Mouse (Mus musculus): Measurements from ENCODE around the gene Kat14.

- TF ChIP-seq CTCF (IDR thresholded peaks at IDR 0.05; ENCODE audit: borderline replicate concordance, control insufficient read depth, extremely low read depth, insufficient read depth, low read length, poor library complexity) (no peak), POLR2A (IDR thresholded peaks at IDR 0.05; ENCODE audit: control insufficient read depth, extremely low read depth, insufficient read depth, low read length, poor library complexity) (no peak)
These were observed 83.7 kb downstream of the Kat14 start for GRCm38 (mm10) chr2:144452364-144453008.

All from thymus, adult 2 months (tissue).